Mouse (Mus musculus) intestine, postnatal 0 days (tissue): ENCODE results near the gene Gm28635. TPM values are rescaled to one million over a fixed set of nuclear protein-coding genes. Genes with fewer than 3 reads are reported as not detected.

Experiments
- ATAC-seq: fragments of 200-750 bp; cut with Nextera tagmentation; 2 replicates; pipeline ENCODE4 v1.8.0; 2017; ENCODE audit warnings: mild to moderate bottlenecking, moderate TSS enrichment, moderate library complexity
- H3K27ac ChIP-seq: fragments of 300-500 bp; sonication (generic); 2 replicates; pipeline ENCODE4 v1.5.1; 2014; ENCODE audit warnings: mild to moderate bottlenecking, low read depth, low read length, moderate library complexity
- H3K27me3 ChIP-seq: fragments of 300-500 bp; sonication (generic); replicated peaks from 2 replicates; pipeline ENCODE4 v1.6.1; 2014; ENCODE audit warnings: low read length, mixed read lengths; ENCODE audit not compliant: control insufficient read depth, insufficient read depth
- H3K36me3 ChIP-seq: fragments of 300-500 bp; sonication (generic); 2 replicates; pipeline ENCODE4 v1.6.1; 2014; ENCODE audit warnings: mild to moderate bottlenecking, moderate library complexity; ENCODE audit not compliant: control insufficient read depth, insufficient read depth
- H3K4me1 ChIP-seq: fragments of 300-500 bp; sonication (generic); replicated peaks from 2 replicates; pipeline ENCODE4 v1.6.1; 2014; ENCODE audit warnings: antibody characterized with exemption, low read length, mixed read lengths; ENCODE audit not compliant: control insufficient read depth, insufficient read depth
- H3K4me2 ChIP-seq: fragments of 300-500 bp; sonication (generic); replicated peaks from 2 replicates; pipeline ENCODE4 v1.6.1; 2014; ENCODE audit warnings: low read depth, mild to moderate bottlenecking, moderate library complexity
- H3K4me3 ChIP-seq: fragments of 300-500 bp; sonication (generic); 2 replicates; pipeline ENCODE4 v1.5.1; 2014; ENCODE audit warnings: low read depth, low read length
- H3K9ac ChIP-seq: fragments of 300-500 bp; sonication (generic); 2 replicates; pipeline ENCODE4 v1.6.1; 2014; ENCODE audit warnings: mild to moderate bottlenecking, low read depth, low read length
- H3K9me3 ChIP-seq: fragments of 300-500 bp; sonication (generic); 2 replicates; pipeline ENCODE4 v1.6.1; 2016; ENCODE audit warnings: mixed run types; ENCODE audit not compliant: control insufficient read depth
- CTCF ChIP-seq: sonication (generic); IDR thresholded peaks from 2 replicates; pipeline ENCODE4 v1.5.1; 2016; ENCODE audit warnings: low read depth, mild to moderate bottlenecking, control low read depth, antibody characterized with exemption, moderate library complexity
- WGBS: fragments of 180-500 bp; shearing (Covaris S2); extraction: QIAGEN DNeasy Blood & Tissue Kit; methylation state at CpG from one replicate; pipeline ENCODE4 v1.1.7; 2014; 5-methylcytosine and 5-hydroxymethylcytosine counted together
- polyA plus RNA-seq: library from polyadenylated mRNA; unstranded; fragments of >200 nt; fragmentation: Nextera tagmentation; extraction: Ambion mirVana; gene quantifications from 2 replicates; pipeline ENCODE4 v1.2.1, GENCODE M21; 2015

Gm28635 gene
- not detected in 2 replicates for polyA plus RNA-seq

GRCm38 (mm10) chr2:84677968-84678880 is at the start of gene Gm28635, which contains the start of gene Med19:
Gm28635 (minus strand) TSS chr2:84678041.
Med19 (plus strand) TSS chr2:84678402.
- peaks cover 17% of the 10 kb centered on the region; the same call in 1 of the 2 replicates for H3K36me3 ChIP-seq
- no peaks in the 10 kb centered on the region for H3K9me3 ChIP-seq
- no peaks in the 10 kb centered on the region; the same call in 1 of the 2 replicates for H3K4me1 ChIP-seq
- H3K4me3 ChIP-seq: peak within 1 kb of the TSS; percentile 74
- TF ChIP-seq CTCF: no peak; the same call in 1 of the 2 replicates
- peak within 1 kb of the TSS; percentile 62 for H3K9ac ChIP-seq
- H3K27me3 ChIP-seq: no peaks in the 10 kb centered on the region
- H3K27ac ChIP-seq: peak within 1 kb of the TSS; percentile 68
- WGBS: under 1% methylated on average over 44 of the region's 44 CpGs
- peak; percentile 100 for ATAC-seq
- H3K4me2 ChIP-seq: peak within 1 kb of the TSS; percentile 77

GRCm38 (mm10) chr2:84727172-84727858 is 49.5 kb upstream of the Gm28635 start, which contains the start of gene Clp1:
Clp1 (minus strand) TSS chr2:84727350.
- peak within 1 kb of the TSS; percentile 57 for H3K4me3 ChIP-seq
- H3K36me3 ChIP-seq: peaks cover 21% of the 10 kb centered on the region; the same call in 1 of the 2 replicates
- peak within 1 kb of the TSS; percentile 74 for H3K27ac ChIP-seq
- no peaks in the 10 kb centered on the region for H3K9me3 ChIP-seq
- 0 out of 2 replicates have a peak, but pooled peaks cover 3% of the 10 kb centered on the region for H3K4me1 ChIP-seq
- no peak; the same call in 1 of the 2 replicates for TF ChIP-seq CTCF
- ATAC-seq: peak; percentile 98
- no peaks in the 10 kb centered on the region for H3K27me3 ChIP-seq
- H3K9ac ChIP-seq: peak within 1 kb of the TSS; percentile 57
- WGBS: under 1% methylated on average over 38 of the region's 39 CpGs
- peak within 1 kb of the TSS; percentile 83 for H3K4me2 ChIP-seq

DNA sequence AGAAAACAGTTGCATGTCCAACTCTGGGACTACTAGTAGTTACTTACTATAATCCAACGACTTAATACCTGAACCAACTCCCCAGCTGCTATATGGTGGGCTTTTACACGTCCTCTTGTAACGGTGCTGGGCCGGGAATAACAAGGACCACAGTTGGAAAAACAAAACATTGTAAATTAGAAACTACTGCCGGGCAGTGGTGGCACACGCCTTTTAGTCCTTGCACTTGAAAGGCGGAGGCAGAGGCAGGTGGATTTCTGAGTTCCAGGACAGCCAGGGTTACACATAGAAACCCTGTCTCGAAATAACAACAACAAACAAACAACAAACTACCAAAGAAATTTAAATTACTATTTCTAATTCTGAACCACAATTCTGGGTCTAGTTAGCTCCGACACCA is 48.9 kb upstream of the Gm28635 start:
- TF ChIP-seq CTCF: no peak
- H3K4me2 ChIP-seq: peak overlapping the region; percentile 83
- H3K36me3 ChIP-seq: peaks cover 21% of the 10 kb centered on the region; the same call in 1 of the 2 replicates
- H3K4me3 ChIP-seq: peak overlapping the region; percentile 57
- 4% methylated on average over 9 of the region's 9 CpGs for WGBS
- no peak overlapping the region for H3K27ac ChIP-seq
- H3K9ac ChIP-seq: peak overlapping the region; percentile 57
- 0 out of 2 replicates have a peak, but pooled peaks cover 3% of the 10 kb centered on the region for H3K4me1 ChIP-seq
- H3K27me3 ChIP-seq: no peaks in the 10 kb centered on the region
- ATAC-seq: no peak
- H3K9me3 ChIP-seq: no peaks in the 10 kb centered on the region

- Histone ChIP-seq H3K36me3 (peaks cover 21% of the 10 kb centered on the region; the same call in 1 of the 2 replicates), H3K27me3 (no peaks in the 10 kb centered on the region), H3K27ac (no peak overlapping the region), H3K9ac (no peak overlapping the region), H3K9me3 (no peaks in the 10 kb centered on the region), H3K4me3 (no peak overlapping the region), H3K4me2 (peak overlapping the region; percentile 83), H3K4me1 (0 out of 2 replicates have a peak, but pooled peaks cover 3% of the 10 kb centered on the region)
- no peak for TF ChIP-seq CTCF
- ATAC-seq: no peak
- WGBS: 94% methylated on average over 10 of the region's 10 CpGs
Observed at GRCm38 (mm10) chr2:84725770-84726169, 47.9 kb upstream of the Gm28635 start.

DNA sequence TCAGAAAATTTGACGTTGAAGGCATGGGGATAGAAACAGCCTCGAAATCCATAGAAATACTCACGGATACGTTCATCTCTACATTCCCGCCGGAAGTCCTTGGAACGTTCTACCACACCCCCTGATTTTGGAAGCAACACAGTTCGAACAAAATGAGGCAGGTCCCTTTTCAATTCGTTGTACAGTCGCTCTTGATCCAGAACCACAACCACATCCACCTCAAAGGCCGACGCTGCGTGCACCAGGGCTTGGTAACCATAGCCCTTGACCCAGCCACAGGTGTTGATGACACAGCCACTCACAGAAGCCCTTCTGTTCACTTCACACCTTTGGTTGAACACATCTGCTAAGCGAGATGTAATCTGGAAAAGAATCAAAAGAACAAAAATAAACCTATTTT is 46.0 kb upstream of the Gm28635 start:
- Histone ChIP-seq H3K4me1 (0 out of 2 replicates have a peak, but pooled peaks cover 3% of the 10 kb centered on the region), H3K27ac (no peak overlapping the region), H3K9me3 (no peaks in the 10 kb centered on the region), H3K36me3 (peaks cover 21% of the 10 kb centered on the region; the same call in 1 of the 2 replicates), H3K4me2 (no peak overlapping the region), H3K4me3 (no peak overlapping the region), H3K27me3 (no peaks in the 10 kb centered on the region), H3K9ac (no peak overlapping the region)
- WGBS: 94% methylated on average over 14 of the region's 14 CpGs
- ATAC-seq: no peak
- TF ChIP-seq CTCF: no peak
